Mouse (Mus musculus): ENCODE measurements at regions not wholly inside any gene's neighbourhood (a gene's known extent, or its start where the extent isn't known, plus 50 kb on each side); places are given as distances from the start of the nearest gene placed in this dataset.

DNA sequence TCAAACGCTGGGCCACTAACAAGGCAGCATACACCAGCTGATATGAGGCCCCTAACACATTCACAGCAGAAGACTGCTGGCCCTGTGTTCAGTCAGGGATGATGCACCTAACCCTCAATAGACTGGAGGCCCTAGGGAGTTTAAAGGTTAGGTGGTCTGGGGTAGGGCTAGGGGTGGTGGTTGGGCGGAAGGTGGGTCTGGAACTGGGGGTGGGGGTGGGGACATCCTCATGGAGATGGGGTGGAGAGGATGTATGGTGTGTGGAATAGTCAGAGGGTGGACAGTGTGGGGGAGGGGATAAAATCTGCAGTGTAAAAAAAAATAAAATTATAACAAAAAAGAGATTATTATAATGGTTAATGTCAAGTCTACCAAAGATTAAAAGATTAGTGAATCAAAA, 165.6 kb upstream of the Slitrk3 start:
- in situ Hi-C loops (cut with MboI, MseI): loop anchor here (10.0 kb wide), 3 partner anchors 808 to 1918 kb away; no protein-coding TSS in a partner anchor

DNA sequence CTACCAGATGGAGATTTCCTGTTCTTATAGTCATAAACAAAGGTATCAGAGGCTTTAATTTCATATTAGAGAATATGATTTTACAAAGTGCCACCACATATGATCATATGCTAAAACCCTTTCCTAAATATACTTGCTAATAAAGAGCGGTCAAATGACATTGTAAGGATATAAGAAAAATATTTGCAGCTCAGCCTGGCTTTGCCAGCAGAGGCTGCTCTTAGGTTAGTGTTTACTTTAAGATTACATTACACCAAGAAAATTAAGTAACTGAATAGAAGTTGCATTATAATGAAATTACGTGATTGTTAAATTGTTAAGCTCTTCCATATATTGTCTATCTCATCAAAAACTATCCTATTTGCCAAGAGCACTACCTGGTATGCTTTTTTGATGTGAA, 159.6 kb upstream of the Slitrk3 start:
- in situ Hi-C loops (cut with MboI, MseI): no loop called here

Data from T-helper 1 cell (primary cell).